Mouse (Mus musculus) cerebellum, adult 2 months (tissue): Measurements from ENCODE around the gene Aspscr1. TPM values are rescaled to one million over a fixed set of nuclear protein-coding genes. Genes with fewer than 3 reads are reported as not detected.
"Not testable (repeated sequence)": the region's sequence is repeated elsewhere in the genome, so short reads cannot be mapped to it uniquely, and the experiment has no call there.

ENCODE experiments used
- DNase-seq, 2 experiments: peaks; one replicate each; pipeline ENCODE4 v3.0.0; 2021
- H3K27ac ChIP-seq: fragments of 200-500 bp; 2 replicates; pipeline ENCODE4 v1.5.1; 2012; ENCODE audit warnings: low read length, control low read depth, inconsistent platforms; ENCODE audit not compliant: insufficient read depth
- H3K27me3 ChIP-seq: fragments of 200-500 bp; 2 replicates; pipeline ENCODE4 v1.6.1; 2012; ENCODE audit warnings: inconsistent platforms, mild to moderate bottlenecking, low read length, moderate library complexity; ENCODE audit not compliant: control insufficient read depth, insufficient read depth
- H3K4me1 ChIP-seq: fragments of 200-500 bp; 2 replicates; pipeline ENCODE4 v1.6.1; 2011; ENCODE audit warnings: low read length; ENCODE audit not compliant: control insufficient read depth, insufficient read depth
- H3K4me3 ChIP-seq: fragments of 200-500 bp; replicated peaks from 2 replicates; pipeline ENCODE3; 2011; ENCODE audit warnings: mild to moderate bottlenecking, low read depth, low read length, control low read depth; ENCODE audit not compliant: insufficient read depth
- CTCF ChIP-seq: fragments of 200-500 bp; IDR thresholded peaks from 2 replicates; pipeline ENCODE4 v1.5.1; 2011; ENCODE audit warnings: low read depth, mild to moderate bottlenecking, control low read depth, low read length, moderate library complexity, borderline replicate concordance; ENCODE audit not compliant: insufficient read depth
- POLR2A ChIP-seq: fragments of 200-500 bp; IDR thresholded peaks from 2 replicates; pipeline ENCODE4 v1.6.1; 2011; ENCODE audit warnings: low read length, control low read depth, borderline replicate concordance; ENCODE audit not compliant: insufficient read depth
- WGBS: fragments of 180-500 bp; shearing (Covaris S2); methylation state at CpG from one replicate; pipeline ENCODE4 v1.1.7; 2018; 5-methylcytosine and 5-hydroxymethylcytosine counted together
- polyA plus RNA-seq: library from polyadenylated mRNA; depleted of rRNA; stranded (reverse); fragments of >200 nt; gene quantifications from 2 replicates; pipeline ENCODE4 v1.2.3, GENCODE M21; 2012

The Aspscr1 gene
- polyA plus RNA-seq, 1 experiment: 56.1 TPM

- H3K4me1 ChIP-seq: peaks cover 5% of the 10 kb centered on the region
- TF ChIP-seq CTCF (no peak), POLR2A (no peak)
- WGBS: 86% methylated on average over 11 of the region's 11 CpGs
- no peak overlapping the region for H3K27ac ChIP-seq
- peak in 1 of 2 experiments; percentile 21 for DNase-seq
- no peak overlapping the region for H3K4me3 ChIP-seq
- no peaks in the 10 kb centered on the region for H3K27me3 ChIP-seq
These were observed 50.1 kb downstream of the Aspscr1 start for GRCm38 (mm10) chr11:120722761-120723382.

GRCm38 (mm10) chr11:120723509-120723908 lies 50.7 kb downstream of the Aspscr1 start:
- no peak overlapping the region for H3K27ac ChIP-seq
- no peaks in the 10 kb centered on the region for H3K27me3 ChIP-seq
- H3K4me3 ChIP-seq: no peak overlapping the region
- 86% methylated on average over 7 of the region's 7 CpGs for WGBS
- TF ChIP-seq CTCF: no peak
- no peak for TF ChIP-seq POLR2A
- DNase-seq: peak in 1 of 2 experiments; percentile 8
- H3K4me1 ChIP-seq: peaks cover 5% of the 10 kb centered on the region

GRCm38 (mm10) chr11:120726243-120727168 lies 53.7 kb downstream of the Aspscr1 start:
- no peak for TF ChIP-seq CTCF
- TF ChIP-seq POLR2A: no peak
- no peak for DNase-seq
- Histone ChIP-seq H3K4me3 (peak overlapping the region; percentile 61), H3K27me3 (no peaks in the 10 kb centered on the region), H3K4me1 (peaks cover 5% of the 10 kb centered on the region), H3K27ac (no peak overlapping the region)
- 19% methylated on average over 36 of the region's 36 CpGs for WGBS

- Histone ChIP-seq H3K4me1 (peaks cover under 1% of the 10 kb centered on the region; the same call in 1 of the 2 replicates), H3K4me3 (peak within 1 kb of the TSS; percentile 61), H3K27ac (no peak within 1 kb of the TSS), H3K27me3 (no peaks in the 10 kb centered on the region)
- TF ChIP-seq CTCF: peak; percentile 46; the same call in 1 of the 2 replicates
- TF ChIP-seq POLR2A: peak; percentile 17; the same call in 1 of the 2 replicates
- DNase-seq: peak; percentile 81 to 89
- WGBS: 3% methylated on average over 14 of the region's 14 CpGs
These were observed 54.4 kb downstream of the Aspscr1 start, which contains the start of gene Dcxr for GRCm38 (mm10) chr11:120727169-120727527. Gene Dcxr (minus strand): TSS chr11:120727281.

- no peak for DNase-seq
- Histone ChIP-seq H3K4me3 (no peak overlapping the region), H3K4me1 (no peaks in the 10 kb centered on the region; the same call in 1 of the 2 replicates), H3K27ac (no peak overlapping the region), H3K27me3 (no peaks in the 10 kb centered on the region)
- TF ChIP-seq POLR2A (no peak), CTCF (no peak)
- 59% methylated on average over 12 of the region's 12 CpGs for WGBS
These were observed 54.8 kb downstream of the Aspscr1 start for GRCm38 (mm10) chr11:120727564-120727963.

GRCm38 (mm10) chr11:120728530-120729240 lies 55.9 kb downstream of the Aspscr1 start:
- H3K4me3 ChIP-seq: no peak overlapping the region
- no peaks in the 10 kb centered on the region; the same call in 1 of the 2 replicates for H3K4me1 ChIP-seq
- TF ChIP-seq CTCF (no peak), POLR2A (no peak)
- DNase-seq: no peak
- 77% methylated on average over 11 of the region's 11 CpGs for WGBS
- no peak overlapping the region for H3K27ac ChIP-seq
- H3K27me3 ChIP-seq: no peaks in the 10 kb centered on the region

GRCm38 (mm10) chr11:120729432-120730050 lies 56.8 kb downstream of the Aspscr1 start:
- H3K4me3 ChIP-seq, DNase-seq, H3K27me3 ChIP-seq, H3K4me1 ChIP-seq, H3K27ac ChIP-seq: not testable (repeated sequence)
- 5% methylated on average over 17 of the region's 21 CpGs for WGBS
